Mouse (Mus musculus) ovary, adult 10 weeks (tissue): ENCODE measurements around the gene Anks1. TPM values are rescaled to one million over a fixed set of nuclear protein-coding genes. Genes with fewer than 3 reads are reported as not detected.

ENCODE experiments used
- polyA plus RNA-seq: library from polyadenylated mRNA; stranded (reverse); fragments of 350-450 nt; fragmentation: Illumina TruSeq; extraction: RNeasy Lipid Tissue Mini Kit (QIAGEN cat#74804); gene quantifications from one replicate; pipeline ENCODE4 v1.2.3, GENCODE M21; 2014

Gene Anks1
- polyA plus RNA-seq = 2.3 TPM

GRCm38 (mm10) chr17:27908888-27909621 lies at the start of gene Anks1:
Gene Anks1, plus strand, starts transcription at chr17:27909306.

GRCm38 (mm10) chr17:27909622-27910500 lies 755 bp downstream of the Anks1 start, which contains the start of gene Taf11:
Gene Taf11, minus strand, starts transcription at chr17:27909844.

GRCm38 (mm10) chr17:28080045-28080816 lies 171.1 kb downstream of the Anks1 start, which contains the start of gene Tcp11:
Gene Tcp11, minus strand, starts transcription at chr17:28080639.

Other genes with a start within 250 kb of the Anks1 start
- gene Spdef, start 180.4 kb upstream of the Anks1 start, polyA plus RNA-seq = not detected
- 58.9 TPM for gene D17Wsu92e, start 88.7 kb upstream of the Anks1 start, polyA plus RNA-seq
- gene Snrpc, start 71.2 kb upstream of the Anks1 start, polyA plus RNA-seq = 68.4 TPM
- gene Uhrf1bp1, start 52.9 kb upstream of the Anks1 start, polyA plus RNA-seq = 5.0 TPM
- gene Taf11, start 538 bp downstream of the Anks1 start, polyA plus RNA-seq = 35.2 TPM
- gene Tcp11, start 171.3 kb downstream of the Anks1 start, polyA plus RNA-seq = not detected
- gene Scube3, start 232.8 kb downstream of the Anks1 start, polyA plus RNA-seq = 0.80 TPM